Mouse (Mus musculus) limb, embryonic 14.5 days (tissue): ENCODE results near the gene Llgl1. TPM values are rescaled to one million over a fixed set of nuclear protein-coding genes. Genes with fewer than 3 reads are reported as not detected.

Source experiments
- ATAC-seq: fragments of 200-750 bp; cut with Nextera tagmentation; 2 replicates; pipeline ENCODE4 v1.8.0; 2017; ENCODE audit warnings: low read depth, moderate number of reproducible peaks, moderate TSS enrichment; ENCODE audit not compliant: low FRiP score
- DNase-seq: peaks from one replicate; pipeline ENCODE4 v3.0.0-alpha.2; 2015; ENCODE audit warnings: low spot score
- H3K27ac ChIP-seq: fragments of 300-500 bp; sonication (generic); replicated peaks from 2 replicates; pipeline ENCODE4 v1.5.1; 2014; ENCODE audit warnings: low read depth, mild to moderate bottlenecking, low read length, moderate library complexity, mixed read lengths
- H3K27me3 ChIP-seq: fragments of 300-500 bp; sonication (generic); 2 replicates; pipeline ENCODE4 v1.6.1; 2014; ENCODE audit warnings: low read length, mixed read lengths; ENCODE audit not compliant: control insufficient read depth, insufficient read depth
- H3K36me3 ChIP-seq: fragments of 300-500 bp; sonication (generic); 2 replicates; pipeline ENCODE4 v1.6.1; 2014; ENCODE audit warnings: mild to moderate bottlenecking, low read length, moderate library complexity, mixed read lengths; ENCODE audit not compliant: control insufficient read depth, insufficient read depth
- H3K4me1 ChIP-seq: fragments of 300-500 bp; sonication (generic); 2 replicates; pipeline ENCODE4 v1.6.1; 2014; ENCODE audit warnings: antibody characterized with exemption, low read length, mixed read lengths; ENCODE audit not compliant: control insufficient read depth, insufficient read depth
- H3K4me2 ChIP-seq: fragments of 300-500 bp; sonication (generic); replicated peaks from 2 replicates; pipeline ENCODE4 v1.6.1; 2014; ENCODE audit warnings: low read depth, mild to moderate bottlenecking, low read length, moderate library complexity; ENCODE audit not compliant: severe bottlenecking
- H3K4me3 ChIP-seq: fragments of 300-500 bp; sonication (generic); replicated peaks from 2 replicates; pipeline ENCODE4 v1.5.1; 2014; ENCODE audit warnings: low read length
- H3K9ac ChIP-seq: fragments of 300-500 bp; sonication (generic); 2 replicates; pipeline ENCODE4 v1.6.1; 2014; ENCODE audit warnings: mild to moderate bottlenecking, low read depth, low read length, moderate library complexity; ENCODE audit not compliant: severe bottlenecking
- H3K9me3 ChIP-seq: fragments of 300-500 bp; sonication (generic); 2 replicates; pipeline ENCODE4 v1.6.1; 2016; ENCODE audit warnings: low read length; ENCODE audit not compliant: control insufficient read depth
- POLR2A ChIP-seq: fragments of 200-500 bp; IDR thresholded peaks from 2 replicates; pipeline ENCODE4 v1.8.0; 2012; ENCODE audit warnings: inconsistent platforms, mild to moderate bottlenecking, moderate library complexity, borderline replicate concordance; ENCODE audit not compliant: insufficient read depth, insufficient read length; ENCODE audit errors: extremely low read depth
- WGBS: fragments of 180-500 bp; shearing (Covaris S2); extraction: QIAGEN DNeasy Blood & Tissue Kit; methylation state at CpG from one replicate; pipeline ENCODE4 v1.1.7; 2014; 5-methylcytosine and 5-hydroxymethylcytosine counted together
- polyA plus RNA-seq, 2 experiments: library from polyadenylated mRNA; depleted of rRNA in 1 of 2; stranded (reverse) in 1 of 2; unstranded in 1 of 2; fragments of >200 nt; fragmentation: Nextera tagmentation in 1 of 2; extraction: Ambion mirVana in 1 of 2; gene quantifications; 2 replicates each; pipeline versions ENCODE4 v1.2.1 to v1.2.3; 2012 to 2014

Gene Llgl1
- polyA plus RNA-seq, 2 experiments = 61.6 to 97.9 TPM

- no peak for TF ChIP-seq POLR2A
- no peak for DNase-seq
- no peak for ATAC-seq
- Histone ChIP-seq H3K4me2 (no peak overlapping the region), H3K27ac (no peak overlapping the region), H3K4me1 (no peaks in the 10 kb centered on the region), H3K27me3 (no peaks in the 10 kb centered on the region), H3K4me3 (no peak overlapping the region), H3K36me3 (peaks cover 99% of the 10 kb centered on the region), H3K9ac (no peak overlapping the region), H3K9me3 (no peaks in the 10 kb centered on the region)
- WGBS = 95% methylated on average over 18 of the region's 18 CpGs
These were observed 12.5 kb downstream of the Llgl1 start for GRCm38 (mm10) chr11:60712040-60712439.

GRCm38 (mm10) chr11:60712639-60713255 lies 13.2 kb downstream of the Llgl1 start:
- no peak overlapping the region for H3K27ac ChIP-seq
- H3K9ac ChIP-seq = no peak overlapping the region
- no peak overlapping the region for H3K4me2 ChIP-seq
- no peaks in the 10 kb centered on the region for H3K27me3 ChIP-seq
- no peak overlapping the region for H3K4me3 ChIP-seq
- peaks cover 98% of the 10 kb centered on the region for H3K36me3 ChIP-seq
- no peak for DNase-seq
- ATAC-seq = no peak
- 93% methylated on average over 13 of the region's 13 CpGs for WGBS
- H3K4me1 ChIP-seq = no peaks in the 10 kb centered on the region
- no peak for TF ChIP-seq POLR2A
- H3K9me3 ChIP-seq = no peaks in the 10 kb centered on the region

GRCm38 (mm10) chr11:60715833-60716232 lies 16.3 kb downstream of the Llgl1 start:
- no peak overlapping the region for H3K27ac ChIP-seq
- no peaks in the 10 kb centered on the region for H3K27me3 ChIP-seq
- no peak for DNase-seq
- H3K9me3 ChIP-seq = no peaks in the 10 kb centered on the region
- H3K9ac ChIP-seq = no peak overlapping the region
- ATAC-seq = no peak
- H3K4me2 ChIP-seq = no peak overlapping the region
- no peak for TF ChIP-seq POLR2A
- no peak overlapping the region for H3K4me3 ChIP-seq
- H3K36me3 ChIP-seq = peaks cover 97% of the 10 kb centered on the region
- H3K4me1 ChIP-seq = no peaks in the 10 kb centered on the region
- 90% methylated on average over 5 of the region's 5 CpGs for WGBS

GRCm38 (mm10) chr11:60719263-60719662 lies 19.7 kb downstream of the Llgl1 start:
- H3K36me3 ChIP-seq = peaks cover 98% of the 10 kb centered on the region
- H3K4me3 ChIP-seq = no peak overlapping the region
- H3K4me2 ChIP-seq = no peak overlapping the region
- no peak for DNase-seq
- no peak for TF ChIP-seq POLR2A
- no peaks in the 10 kb centered on the region for H3K27me3 ChIP-seq
- H3K9ac ChIP-seq = no peak overlapping the region
- 87% methylated on average over 5 of the region's 5 CpGs for WGBS
- H3K4me1 ChIP-seq = no peaks in the 10 kb centered on the region
- ATAC-seq = no peak
- no peak overlapping the region for H3K27ac ChIP-seq
- H3K9me3 ChIP-seq = no peaks in the 10 kb centered on the region

- under 1% methylated on average over 45 of the region's 71 CpGs for WGBS
- H3K4me2 ChIP-seq = peak within 1 kb of the TSS; percentile 77
These were observed 27.3 kb downstream of the Llgl1 start, which contains the start of gene Flii for GRCm38 (mm10) chr11:60726601-60727391. Gene Flii (minus strand): TSS chr11:60727263.

More at GRCm38 (mm10) chr11:60726601-60727391, 27.3 kb downstream of the Llgl1 start, which contains the start of gene Flii:
- Histone ChIP-seq H3K9me3 (no peaks in the 10 kb centered on the region), H3K4me1 (peaks cover 21% of the 10 kb centered on the region), H3K27me3 (no peaks in the 10 kb centered on the region), H3K27ac (peak within 1 kb of the TSS; percentile 72), H3K4me3 (peak within 1 kb of the TSS; percentile 86), H3K36me3 (peaks cover 47% of the 10 kb centered on the region), H3K9ac (peak within 1 kb of the TSS; percentile 81)
- DNase-seq (peak; percentile 73), ATAC-seq (peak; percentile 76)
- TF ChIP-seq POLR2A = no peak
